Mouse (Mus musculus): Measurements from ENCODE around the gene Nbeal2.

DNA sequence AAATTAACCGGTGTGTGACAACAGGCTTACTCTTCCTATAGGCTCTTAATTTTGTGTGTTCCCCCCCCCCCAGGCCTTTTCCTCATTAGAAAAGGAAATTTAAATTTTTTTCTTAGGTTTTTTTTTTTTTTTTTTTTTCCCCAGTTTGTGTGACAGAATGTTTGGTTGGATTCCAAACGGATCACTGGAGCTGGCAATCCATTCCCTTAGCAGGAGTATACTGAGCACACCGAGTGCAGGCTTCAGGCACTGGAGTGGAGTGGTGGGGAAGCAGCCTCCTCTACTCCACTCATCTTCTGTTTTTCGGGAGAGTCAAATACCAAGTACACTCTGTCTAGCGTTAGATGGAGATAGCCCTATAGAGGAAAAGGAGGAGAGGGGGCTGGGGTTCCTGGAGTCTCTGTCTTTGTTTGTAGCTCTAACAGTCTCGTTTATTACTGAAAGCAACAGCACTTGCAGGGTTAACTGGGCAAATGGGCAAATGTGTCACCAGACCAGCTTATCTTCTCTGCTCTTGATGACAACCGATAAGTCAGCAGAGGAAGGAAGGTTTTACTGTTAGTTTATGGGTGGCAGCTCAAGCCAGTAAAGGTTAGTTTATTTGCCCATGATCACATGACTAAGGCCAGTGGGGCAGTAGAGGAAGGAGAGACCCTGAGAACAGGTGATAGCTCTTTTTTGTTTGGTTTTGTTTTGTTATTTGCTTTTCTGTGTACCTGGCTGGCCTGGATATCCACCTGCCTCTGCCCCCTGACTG lies 7.1 kb upstream of the Nbeal2 start:
- TF ChIP-seq POLR2A (IDR thresholded peaks at IDR 0.05; ENCODE audit: low read depth, low read length) (no peak), CTCF (IDR thresholded peaks at IDR 0.05; ENCODE audit: extremely low read depth, insufficient read length, insufficient replicate concordance, low read depth, low read length) (no peak)

All from small intestine, adult 2 months (tissue).